Mouse (Mus musculus): ENCODE results near the gene Sema3e.

GRCm38 (mm10) chr5:14224509-14224908 is 199.4 kb downstream of the Sema3e start:
- TF ChIP-seq CTCF (IDR thresholded peaks at IDR 0.05; ENCODE audit: low read depth, low read length) (no peak), POLR2A (IDR thresholded peaks at IDR 0.05; ENCODE audit: extremely low read depth, insufficient read depth, low read length) (no peak)

Data from liver, adult 2 months (tissue).